Mouse (Mus musculus) splenic B cell, adult 2 months (primary cell): Measurements from ENCODE around the gene Myo1b.

Source experiments
- DNase-seq: peaks from one replicate; pipeline ENCODE4 v3.0.0-alpha.2; 2011; ENCODE audit warnings: low read depth, low spot score
- H3K27me3 ChIP-seq: 2 replicates; pipeline ENCODE4 v1.6.1; 2012; ENCODE audit warnings: mild to moderate bottlenecking, low read length, moderate library complexity, mixed read lengths; ENCODE audit not compliant: control insufficient read depth, poor library complexity, insufficient read depth, severe bottlenecking
- H3K36me3 ChIP-seq: 2 replicates; pipeline ENCODE4 v1.6.1; 2012; ENCODE audit warnings: mild to moderate bottlenecking, low read length, moderate library complexity, mixed read lengths; ENCODE audit not compliant: control insufficient read depth, poor library complexity, insufficient read depth, severe bottlenecking

Gene Myo1b

DNA sequence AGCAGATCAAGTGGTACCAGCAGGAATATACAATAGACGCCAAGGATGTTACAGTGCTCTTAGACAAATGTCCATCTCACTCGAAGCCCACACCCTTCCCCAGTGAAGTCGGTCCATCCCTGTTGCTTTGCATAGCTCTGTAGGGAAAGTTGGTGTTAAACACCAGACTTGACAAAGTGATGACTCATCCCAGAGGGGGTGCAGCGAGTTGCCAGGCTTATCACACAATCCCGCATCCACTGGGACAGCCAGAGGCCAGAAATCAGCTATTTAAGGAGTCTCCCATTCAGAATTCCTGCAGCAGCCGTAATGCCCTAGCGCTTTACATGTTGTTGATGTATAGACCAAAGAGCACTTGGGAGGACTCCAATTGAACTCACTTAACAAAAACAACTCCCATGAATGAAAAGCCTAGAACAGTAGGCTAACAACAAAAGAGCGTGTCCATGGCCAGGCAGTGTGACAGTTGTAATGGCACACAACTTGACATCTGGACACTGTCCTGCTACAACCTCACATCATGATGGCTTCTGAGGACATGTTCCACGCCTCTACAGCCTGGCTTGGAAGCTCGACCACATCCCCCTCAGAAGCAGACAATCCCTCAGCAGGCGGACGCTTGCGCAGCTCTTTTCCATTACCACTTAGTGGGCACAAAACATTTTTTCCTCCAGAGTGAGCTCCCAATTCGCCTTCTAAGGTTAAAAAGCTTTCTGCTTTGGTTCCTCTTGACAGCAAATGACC is 2.6 kb downstream of the Myo1b start:
- no peak for DNase-seq
- no peaks in the 10 kb centered on the region for H3K36me3 ChIP-seq
- no peaks in the 10 kb centered on the region for H3K27me3 ChIP-seq

DNA sequence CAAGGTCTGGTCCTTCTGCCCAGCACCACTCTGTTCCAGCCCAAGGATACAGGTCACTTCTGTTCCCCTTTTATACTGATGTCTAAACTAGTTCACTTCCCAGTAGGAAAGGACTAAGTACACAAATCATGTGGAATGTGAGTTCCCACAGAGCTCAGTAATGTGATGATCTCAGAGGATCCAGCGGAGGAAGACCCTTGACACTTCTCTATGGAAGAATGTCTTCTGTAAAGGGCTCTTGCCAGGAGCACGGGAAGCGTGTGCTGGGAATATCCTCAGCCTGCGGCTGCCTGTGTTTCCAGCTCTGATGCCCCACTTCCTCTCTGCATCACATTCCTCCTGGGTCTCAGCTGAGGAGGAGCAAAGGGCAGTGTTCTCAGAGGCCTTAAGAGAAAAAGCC is 4.5 kb downstream of the Myo1b start:
- DNase-seq, result no peak
- Histone ChIP-seq H3K27me3 (no peaks in the 10 kb centered on the region), H3K36me3 (no peaks in the 10 kb centered on the region)

DNA sequence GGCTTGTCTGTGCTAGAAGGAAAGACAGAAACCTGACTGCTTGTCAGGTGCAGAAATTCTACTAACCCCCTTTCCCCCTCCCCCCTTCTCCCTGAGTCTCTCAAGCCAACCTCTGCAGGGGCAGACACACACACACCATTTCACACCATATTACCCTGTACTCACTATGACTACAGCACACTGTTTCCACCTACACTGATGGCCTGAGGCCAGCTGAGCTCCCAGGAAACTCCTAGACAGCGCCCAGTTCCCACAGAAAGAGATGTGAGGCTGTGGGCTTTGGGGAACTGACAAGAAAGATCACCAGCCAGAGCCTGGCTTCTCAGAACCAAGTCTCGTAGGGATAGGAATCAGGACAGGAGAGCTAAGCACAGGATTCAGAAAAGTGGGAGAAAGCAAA is 6.7 kb downstream of the Myo1b start:
- Histone ChIP-seq H3K36me3 (no peaks in the 10 kb centered on the region), H3K27me3 (no peaks in the 10 kb centered on the region)
- no peak for DNase-seq

DNA sequence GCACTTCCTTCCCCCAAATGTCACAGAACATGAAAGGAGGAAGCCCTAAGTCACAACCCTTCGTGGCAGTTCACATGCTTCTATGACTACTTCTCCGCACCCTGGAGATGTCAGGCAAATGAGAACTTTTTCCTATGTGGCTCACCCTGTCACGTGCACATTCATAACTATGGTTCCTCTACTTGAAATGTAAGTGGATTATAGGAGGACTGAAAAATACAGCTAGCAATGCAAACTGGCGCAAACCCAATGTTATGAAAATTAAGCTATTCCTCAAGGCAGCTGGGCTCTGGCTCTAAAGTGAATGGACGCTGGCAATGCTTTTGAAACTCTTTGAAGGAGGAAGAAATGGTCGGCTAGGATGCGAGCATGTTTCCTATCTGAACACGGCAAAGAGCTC is 8.1 kb downstream of the Myo1b start:
- DNase-seq, result peak; percentile 75

DNA sequence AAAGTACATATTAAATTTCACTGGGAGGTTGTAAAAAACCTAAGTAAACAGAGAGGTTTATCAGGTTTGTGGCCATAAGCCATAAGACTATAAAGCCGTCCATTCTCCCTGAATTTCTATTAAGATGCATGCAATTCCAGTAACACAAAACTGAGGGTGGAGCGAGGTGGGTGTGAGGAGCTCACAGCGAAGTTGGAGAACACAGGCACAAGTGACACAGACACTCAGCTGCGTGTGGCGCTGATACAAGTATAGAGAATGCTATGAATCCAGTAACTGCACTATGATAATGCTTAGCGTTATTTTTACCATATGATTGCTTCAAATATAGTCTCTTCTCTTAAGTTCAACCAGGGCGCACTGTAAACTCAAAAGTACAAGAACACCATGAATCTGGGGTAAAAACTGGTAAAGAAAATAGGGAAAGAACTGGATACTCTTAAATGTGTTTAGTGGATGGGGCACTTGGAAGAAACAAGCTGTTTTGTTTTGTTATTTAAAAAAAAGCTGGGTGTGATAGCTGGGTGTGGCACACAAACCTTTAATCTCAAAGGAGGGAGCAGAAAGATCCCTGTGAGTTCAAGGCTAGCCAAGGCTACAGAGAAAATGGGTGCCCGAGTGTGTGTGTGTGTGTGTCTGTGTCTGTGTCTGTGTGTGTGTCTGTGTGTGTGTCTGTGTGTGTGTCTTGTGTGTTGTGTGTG is 9.5 kb downstream of the Myo1b start:
- no peak for DNase-seq
- Histone ChIP-seq H3K27me3 (no peaks in the 10 kb centered on the region), H3K36me3 (no peaks in the 10 kb centered on the region)

More for the DNA sequence above, 8.1 kb downstream of the Myo1b start:
- H3K36me3 ChIP-seq, result no peaks in the 10 kb centered on the region
- H3K27me3 ChIP-seq, result no peaks in the 10 kb centered on the region

DNA sequence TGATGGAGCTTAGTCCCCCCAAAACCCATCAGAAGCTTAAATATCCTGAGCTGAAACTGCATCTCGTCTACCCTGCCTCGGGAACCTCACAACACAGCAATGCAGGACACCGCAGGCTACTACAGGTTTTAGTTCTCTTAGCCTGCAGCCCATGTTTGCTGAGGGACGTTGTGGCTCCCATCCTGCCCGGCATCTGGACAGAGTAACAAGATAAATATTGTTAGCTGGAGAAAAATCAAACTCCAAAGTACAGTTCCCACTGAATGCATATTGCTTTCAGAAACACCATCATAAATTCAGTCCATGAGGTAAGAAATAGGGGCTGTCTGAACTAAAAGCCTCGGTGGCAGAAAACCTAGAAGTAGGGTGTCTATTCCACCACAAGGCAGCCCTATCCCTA is 10.8 kb downstream of the Myo1b start:
- H3K27me3 ChIP-seq, result no peaks in the 10 kb centered on the region
- no peak for DNase-seq
- H3K36me3 ChIP-seq, result no peaks in the 10 kb centered on the region

DNA sequence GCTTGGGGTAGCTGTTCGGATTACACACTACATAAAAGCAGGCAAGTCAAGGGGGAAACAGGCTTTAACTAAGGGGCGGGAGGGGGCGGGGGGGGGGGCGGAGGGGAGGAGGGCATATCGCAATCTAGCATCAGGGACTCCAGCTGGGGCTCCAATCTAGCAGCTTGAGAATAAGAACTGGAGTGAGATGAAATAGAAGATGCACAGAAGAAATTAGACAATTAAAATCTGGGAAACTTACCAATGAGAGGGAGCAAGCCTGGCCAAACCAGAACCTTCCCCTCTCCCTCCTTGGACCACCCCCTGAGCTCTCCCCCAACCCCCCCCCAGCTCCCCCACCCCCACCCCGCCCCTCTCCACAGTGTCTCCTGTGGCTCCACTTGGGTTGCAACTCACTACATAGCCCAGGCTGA is 18.7 kb downstream of the Myo1b start:
- DNase-seq, result no peak
- Histone ChIP-seq H3K27me3 (no peaks in the 10 kb centered on the region), H3K36me3 (no peaks in the 10 kb centered on the region)

DNA sequence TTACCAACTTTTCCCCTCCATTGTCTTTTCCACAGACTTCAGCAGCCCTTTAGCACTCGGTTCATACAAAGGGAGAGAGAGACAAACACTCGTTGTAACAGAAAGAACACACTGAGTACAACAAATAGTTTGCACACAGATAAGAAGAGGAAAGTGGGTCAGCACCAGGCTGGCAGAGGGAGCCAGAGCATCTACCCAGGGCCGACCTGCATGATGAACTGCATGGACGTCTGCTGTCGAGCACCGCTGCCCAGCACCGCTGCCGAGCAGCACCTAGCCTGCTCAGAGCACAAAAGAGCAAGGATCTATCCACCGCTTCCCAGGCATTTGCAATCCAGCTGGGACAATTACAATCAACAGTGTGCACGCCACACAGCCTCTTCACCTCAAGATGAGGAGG is 19.9 kb downstream of the Myo1b start:
- DNase-seq, result no peak
- Histone ChIP-seq H3K27me3 (no peaks in the 10 kb centered on the region), H3K36me3 (no peaks in the 10 kb centered on the region)

DNA sequence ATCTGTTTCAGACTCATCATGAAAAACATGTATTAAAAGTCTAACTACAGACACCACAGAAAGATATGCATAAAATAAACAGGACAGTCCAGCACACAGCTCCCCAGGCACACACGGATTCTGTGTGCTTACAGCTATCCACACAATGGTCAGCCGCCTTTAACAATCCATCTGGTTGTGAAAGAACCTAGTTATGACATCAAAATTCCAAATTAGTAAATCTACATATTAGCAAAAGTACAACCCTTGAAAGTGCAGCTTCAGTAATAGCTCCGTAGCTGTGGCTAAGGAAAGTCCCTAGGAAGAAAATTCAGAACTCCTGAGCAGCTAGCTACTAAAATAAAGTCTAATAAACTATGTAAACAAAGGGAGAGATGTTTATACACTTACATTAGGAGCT is 21.1 kb downstream of the Myo1b start:
- DNase-seq, result no peak
- no peaks in the 10 kb centered on the region for H3K36me3 ChIP-seq
- no peaks in the 10 kb centered on the region for H3K27me3 ChIP-seq

DNA sequence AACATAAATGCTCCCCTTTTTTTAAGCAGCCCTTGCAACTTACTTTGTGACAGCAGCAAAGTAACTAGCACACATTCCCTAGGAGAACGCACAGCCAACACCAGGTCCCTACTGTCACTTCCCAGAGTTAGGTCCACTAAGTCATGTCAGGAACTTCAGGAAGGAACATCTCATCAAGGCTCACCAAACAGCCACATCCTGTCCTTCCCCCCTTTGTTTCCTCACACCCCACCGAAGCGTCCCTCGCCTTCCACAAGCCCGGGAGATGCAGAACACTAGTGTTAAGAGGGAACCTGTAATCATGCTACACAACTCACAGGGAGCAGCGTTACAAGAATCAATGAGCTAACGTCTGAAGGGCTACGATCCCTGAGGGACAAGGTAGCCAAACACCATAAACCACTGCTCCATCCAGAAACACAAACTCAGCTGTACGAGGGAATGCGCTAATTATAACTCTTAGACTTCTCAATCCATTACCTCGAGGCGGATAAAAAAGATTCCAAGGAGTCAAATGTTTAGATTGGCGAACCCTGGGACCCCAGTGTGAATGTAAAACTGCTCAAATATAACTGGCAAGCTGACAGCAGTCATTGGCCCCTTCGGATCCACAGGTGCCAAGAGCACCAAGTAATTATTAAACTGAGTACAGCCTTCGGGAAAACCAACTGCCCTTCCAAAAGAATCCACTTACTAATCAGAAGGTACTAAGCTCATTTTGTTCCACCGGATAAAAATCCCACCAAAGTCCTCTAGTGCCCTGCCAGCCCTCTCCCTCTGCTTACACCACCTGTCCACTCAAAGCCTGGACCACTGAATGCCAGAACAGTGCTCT is 22.1 kb downstream of the Myo1b start:
- DNase-seq, result no peak
- no peaks in the 10 kb centered on the region for H3K36me3 ChIP-seq
- H3K27me3 ChIP-seq, result no peaks in the 10 kb centered on the region

DNA sequence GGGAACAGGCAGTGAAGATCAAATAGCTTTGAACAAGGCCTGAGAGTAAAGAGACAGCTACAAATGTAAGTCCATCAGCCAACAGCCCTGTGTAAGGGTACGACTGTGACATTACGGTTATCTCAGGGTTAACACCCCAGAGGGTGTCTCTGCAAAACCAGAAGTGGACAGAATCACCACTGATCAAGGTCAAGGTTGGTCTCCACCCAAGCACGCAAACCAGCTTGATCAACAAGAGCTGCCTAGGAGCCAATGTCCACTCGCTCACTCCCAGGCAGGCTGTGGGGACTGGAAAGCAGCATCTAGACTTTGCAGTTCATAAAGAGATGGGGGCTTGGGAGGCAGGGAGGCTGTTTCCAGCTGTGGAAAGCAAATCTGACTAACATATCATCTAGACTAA is 23.9 kb downstream of the Myo1b start:
- Histone ChIP-seq H3K27me3 (no peaks in the 10 kb centered on the region), H3K36me3 (no peaks in the 10 kb centered on the region)
- no peak for DNase-seq

DNA sequence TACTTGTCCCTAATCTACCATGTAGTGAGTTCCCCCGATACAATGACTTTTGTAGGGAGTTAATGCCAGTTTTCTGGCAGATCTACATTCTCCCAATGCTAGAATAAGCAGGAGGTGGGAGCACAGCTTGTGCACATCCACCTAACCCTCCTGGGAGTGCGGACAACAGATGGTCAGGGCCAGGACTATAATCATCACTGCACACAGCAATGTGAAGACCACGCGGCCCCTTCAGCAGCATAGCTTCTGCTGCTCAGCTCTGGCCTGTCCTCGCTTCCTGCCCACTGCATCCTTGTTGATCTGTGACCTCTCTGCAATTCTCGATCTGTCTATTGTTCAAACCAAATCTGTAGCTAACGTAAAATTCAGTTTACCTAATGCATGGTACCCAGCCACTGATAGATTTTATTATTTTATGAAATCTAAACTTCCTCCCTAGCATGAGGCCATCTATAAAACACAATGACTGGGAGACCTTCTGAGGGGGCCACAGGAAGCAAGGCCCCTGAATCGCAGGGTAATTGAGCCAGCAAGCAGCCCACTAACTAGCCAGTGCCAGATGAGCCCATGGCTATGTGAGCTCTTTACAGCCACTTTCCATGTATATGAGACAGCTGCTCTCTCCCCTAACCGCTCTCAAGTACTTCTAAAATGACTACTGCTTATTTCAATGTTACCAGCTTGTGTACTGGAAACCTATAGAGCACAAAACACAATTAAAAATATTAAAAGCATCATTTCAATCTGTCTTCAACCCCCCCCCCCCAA is 27.6 kb downstream of the Myo1b start:
- no peak for DNase-seq
- no peaks in the 10 kb centered on the region for H3K36me3 ChIP-seq

DNA sequence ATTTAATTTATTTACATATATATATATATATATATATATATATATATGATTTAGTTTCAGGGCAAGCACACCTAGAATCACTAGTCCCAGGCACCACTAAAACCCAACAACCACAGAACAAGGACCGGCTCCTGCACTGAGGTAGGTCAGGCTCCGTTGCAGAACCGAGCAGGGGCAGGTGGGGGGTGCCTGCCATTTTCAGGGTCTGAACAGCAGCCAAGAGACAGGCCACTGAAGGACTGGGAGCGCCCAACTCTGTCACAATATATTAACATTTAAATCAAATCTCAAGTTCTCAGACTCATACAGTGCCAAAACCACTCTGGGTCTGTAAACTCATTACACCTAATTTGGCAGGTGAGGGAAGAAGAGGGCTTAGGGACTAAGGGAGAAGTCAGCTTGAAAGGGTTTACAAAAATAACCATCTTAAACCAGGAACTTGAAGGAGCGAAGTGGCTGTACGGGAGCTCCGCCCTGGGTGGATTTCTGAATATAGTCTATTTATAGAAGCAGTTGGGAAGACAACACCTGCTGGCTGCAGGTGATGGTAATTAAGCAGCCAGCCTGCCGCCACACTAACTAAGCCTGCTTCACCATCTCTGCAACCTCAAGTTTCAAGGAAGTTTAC is 30.4 kb downstream of the Myo1b start:
- no peak for DNase-seq
- Histone ChIP-seq H3K27me3 (no peaks in the 10 kb centered on the region), H3K36me3 (no peaks in the 10 kb centered on the region)

More for the DNA sequence above, 27.6 kb downstream of the Myo1b start:
- no peaks in the 10 kb centered on the region for H3K27me3 ChIP-seq

DNA sequence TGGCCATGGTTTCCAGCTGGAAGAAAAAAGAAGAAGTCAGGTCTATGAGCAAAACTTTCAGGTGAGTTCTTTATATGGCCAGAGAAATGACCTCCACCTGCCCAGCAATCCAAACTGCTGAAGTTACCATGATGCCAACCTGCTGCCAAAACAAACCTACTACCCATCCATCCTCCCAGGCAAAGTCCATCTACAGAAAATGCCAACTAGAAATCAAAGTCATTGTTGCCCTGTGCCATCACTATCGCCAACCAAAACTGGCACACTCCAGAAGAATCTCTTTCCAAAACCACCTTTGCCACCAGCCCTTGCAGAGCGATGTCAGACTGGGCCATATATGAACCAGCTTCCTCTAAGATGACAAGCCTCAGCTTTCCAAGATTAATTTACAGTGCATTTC is 32.7 kb downstream of the Myo1b start:
- no peaks in the 10 kb centered on the region for H3K36me3 ChIP-seq
- DNase-seq, result no peak

More for the DNA sequence above, 32.7 kb downstream of the Myo1b start:
- no peaks in the 10 kb centered on the region for H3K27me3 ChIP-seq
